Mouse (Mus musculus): ENCODE data around the gene Cx3cr1. TPM values are rescaled to one million over a fixed set of nuclear protein-coding genes. Genes with fewer than 3 reads are reported as not detected.

Gene Cx3cr1
- total RNA-seq, 2 experiments from 2014 or later = 33.5 to 33.7 TPM

DNA sequence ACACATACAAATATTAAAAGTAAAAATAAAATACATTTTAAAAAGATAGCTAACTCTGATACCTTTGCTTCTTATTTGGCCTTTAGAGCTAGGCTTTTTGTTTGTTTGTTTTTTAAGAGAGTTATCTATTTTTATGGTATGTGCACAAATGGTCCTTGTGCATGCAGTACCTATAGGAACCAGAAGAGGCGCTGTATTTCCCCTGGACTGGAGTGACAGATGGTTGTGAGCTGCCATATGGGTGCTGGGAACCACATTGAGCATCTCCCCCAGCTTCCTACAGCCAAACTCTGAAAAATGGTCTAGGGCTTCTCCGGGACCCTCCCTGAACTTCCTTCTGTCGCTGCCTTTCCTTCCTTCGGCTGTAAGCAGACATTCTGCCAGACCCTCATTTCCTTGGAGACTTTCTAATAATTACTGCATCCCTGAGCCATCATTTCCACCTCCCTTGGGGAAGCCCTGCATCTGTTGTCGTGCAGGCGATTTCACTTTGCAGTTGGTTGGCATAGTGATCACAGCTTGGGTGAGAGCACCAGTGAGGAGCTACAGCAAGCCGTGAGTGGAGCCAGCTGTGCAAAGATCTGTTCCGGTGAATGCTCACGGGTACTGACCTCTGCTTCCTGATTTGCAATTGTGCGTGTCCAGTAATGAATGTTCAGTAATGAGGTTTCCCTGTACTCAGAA is 217.2 kb downstream of the Cx3cr1 start:
- intact Hi-C loops (cut with DNase I) = no loop called here
- no peak for DNase-seq (ENCODE audit: low spot score in 2 of 2)

Other genes starting within 250 kb of the Cx3cr1 start
- gene Scn11a, start 244.4 kb downstream of the Cx3cr1 start, total RNA-seq (2021) = under 1 TPM; 0.16 to 0.34 TPM
- gene Wdr48, start 175.0 kb downstream of the Cx3cr1 start, total RNA-seq (2021) = 10 to 100 TPM; 67.8 to 82.2 TPM
- 10 to 100 TPM; 32.6 to 35.4 TPM for gene Gorasp1, start 132.3 kb downstream of the Cx3cr1 start, total RNA-seq (2021)
- under 1 TPM; 0.43 to 0.60 TPM for gene Ttc21a, start 132.3 kb downstream of the Cx3cr1 start, total RNA-seq (2021)
- 10 to 100 TPM; 14.2 to 16.1 TPM for gene Csrnp1, start 85.2 kb downstream of the Cx3cr1 start, total RNA-seq (2021)
- under 1 TPM; 0.11 TPM for gene Xirp1, start 46.3 kb downstream of the Cx3cr1 start, total RNA-seq (2021)
- gene Ccr8, start 22.2 kb upstream of the Cx3cr1 start, total RNA-seq (2021) = not detected
- 10 to 100 TPM; 26.0 to 27.6 TPM for gene Slc25a38, start 40.5 kb upstream of the Cx3cr1 start, total RNA-seq (2021)
- 100 to 1,000 TPM; 397 to 401 TPM for gene Rpsa, start 57.8 kb upstream of the Cx3cr1 start, total RNA-seq (2021)
- gene Mobp, start 79.8 kb upstream of the Cx3cr1 start, total RNA-seq (2021) = 100 to 1,000 TPM; 294 to 388 TPM
- gene Myrip, start 231.6 kb upstream of the Cx3cr1 start, total RNA-seq (2021) = 10 to 100 TPM; 85.6 to 92.2 TPM

All from left cerebral cortex, postnatal 25 days (tissue).